Mouse (Mus musculus): Measurements from ENCODE around the gene Gm10722. TPM values are rescaled to one million over a fixed set of nuclear protein-coding genes. Genes with fewer than 3 reads are reported as not detected.
"Not testable (repeated sequence)": the region's sequence is repeated elsewhere in the genome, so short reads cannot be mapped to it uniquely, and the experiment has no call there.

Gm10722 gene
- not detected in 2 replicates for polyA plus RNA-seq (2012; ENCODE audit: insufficient read depth, insufficient read length, low replicate concordance, missing spikeins)

DNA sequence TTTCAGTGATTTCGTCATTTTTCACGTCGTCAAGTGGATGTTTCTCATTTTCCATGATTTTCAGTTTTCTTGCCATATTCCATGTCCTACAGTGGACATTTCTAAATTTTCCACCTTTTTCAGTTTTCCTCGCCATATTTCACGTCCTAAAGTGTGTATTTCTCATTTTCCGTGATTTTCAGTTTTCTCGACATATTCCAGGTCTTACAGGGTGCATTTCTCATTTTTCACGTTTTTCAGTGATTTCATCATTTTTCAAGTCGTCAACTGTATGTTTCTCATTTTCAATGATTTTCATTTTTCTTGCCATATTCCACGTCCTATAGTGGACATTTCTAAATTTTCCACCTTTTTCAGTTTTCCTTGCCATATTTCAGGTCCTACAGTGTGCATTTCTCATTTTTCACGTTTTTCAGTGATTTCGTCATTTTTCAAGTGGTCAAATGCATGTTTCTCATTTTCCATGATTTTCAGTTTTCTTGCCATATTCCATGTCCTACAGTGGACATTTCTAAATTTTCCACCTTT is at the start of gene Gm10722:
TSS of gene Gm10722 (plus strand) at position 478 of the 528 bp plus-strand sequence.
- not testable (repeated sequence) for H3K4me1 ChIP-seq (ENCODE audit: control insufficient read depth, insufficient read depth, low read length); H3K27ac ChIP-seq (ENCODE audit: insufficient read depth, low read depth, low read length); H3K4me3 ChIP-seq (ENCODE audit: insufficient read depth, low read depth, low read length)
- 74% methylated on average over 12 of the region's 12 CpGs for WGBS

- H3K27ac ChIP-seq (ENCODE audit: insufficient read depth, low read depth, low read length); H3K4me1 ChIP-seq (ENCODE audit: control insufficient read depth, insufficient read depth, low read length); H3K4me3 ChIP-seq (ENCODE audit: insufficient read depth, low read depth, low read length): not testable (repeated sequence)
- WGBS: 67% methylated on average over 8 of the region's 8 CpGs
Observed at GRCm38 (mm10) chr9:3001006-3001405, 284 bp downstream of the Gm10722 start.

DNA sequence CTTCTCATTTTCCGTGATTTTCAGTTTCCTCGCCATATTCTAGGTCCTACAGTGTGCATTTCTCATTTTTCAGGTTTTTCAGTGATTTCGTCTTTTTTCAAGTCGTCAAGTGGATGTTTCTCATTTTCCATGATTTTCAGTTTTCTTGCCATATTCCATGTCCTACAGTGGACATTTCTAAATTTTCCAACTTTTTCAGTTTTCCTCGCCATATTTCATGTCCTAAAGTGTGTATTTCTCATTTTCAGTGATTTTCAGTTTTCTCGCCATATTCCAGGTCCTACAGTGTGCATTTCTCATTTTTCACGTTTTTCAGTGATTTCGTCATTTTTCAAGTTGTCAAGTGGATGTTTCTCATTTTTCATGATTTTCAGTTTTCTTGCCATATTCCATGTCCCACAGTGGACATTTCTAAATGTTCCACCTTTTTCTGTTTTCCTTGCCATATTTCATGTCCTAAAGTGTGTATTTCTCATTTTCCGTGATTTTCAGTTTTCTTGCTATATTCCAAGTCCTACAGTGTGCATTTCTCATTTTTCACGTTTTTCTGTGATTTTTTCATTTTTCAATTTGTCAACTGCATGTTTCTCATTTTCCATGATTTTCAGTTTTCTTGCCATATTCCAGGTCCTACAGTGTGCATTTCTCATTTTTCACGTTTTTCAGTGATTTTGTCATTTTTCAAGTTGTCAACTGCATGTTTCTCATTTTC is 1.4 kb downstream of the Gm10722 start:
- H3K4me1 ChIP-seq (ENCODE audit: control insufficient read depth, insufficient read depth, low read length); H3K4me3 ChIP-seq (ENCODE audit: insufficient read depth, low read depth, low read length): not testable (repeated sequence)
- 72% methylated on average over 9 of the region's 11 CpGs for WGBS

DNA sequence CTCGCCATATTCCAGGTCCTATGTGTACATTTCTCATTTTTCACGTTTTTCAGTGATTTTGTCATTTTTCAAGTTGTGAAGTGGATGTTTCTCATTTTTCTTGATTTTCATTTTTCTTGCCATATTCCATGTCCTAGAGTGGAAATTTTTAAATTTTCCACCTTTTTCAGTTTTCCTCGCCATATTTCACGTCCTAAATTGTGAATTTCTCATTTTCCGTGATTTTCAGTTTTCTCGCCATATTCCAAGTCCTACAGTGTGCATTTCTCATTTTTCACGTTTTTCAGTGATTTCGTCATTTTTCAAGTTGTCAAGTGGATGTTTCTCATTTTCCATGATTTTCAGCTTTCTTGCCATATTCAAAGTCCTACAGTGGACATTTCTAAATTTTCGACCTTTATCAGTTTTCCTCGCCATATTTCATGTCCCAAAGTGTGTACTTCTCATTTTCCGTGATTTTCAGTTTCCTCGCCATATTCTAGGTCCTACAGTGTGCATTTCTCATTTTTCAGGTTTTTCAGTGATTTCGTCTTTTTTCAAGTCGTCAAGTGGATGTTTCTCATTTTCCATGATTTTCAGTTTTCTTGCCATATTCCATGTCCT is 2.2 kb downstream of the Gm10722 start, which contains the start of gene Gm11168:
TSS of gene Gm11168 (plus strand) at position 553 of the 603 bp plus-strand sequence.
- H3K4me3 ChIP-seq (ENCODE audit: insufficient read depth, low read depth, low read length); H3K4me1 ChIP-seq (ENCODE audit: control insufficient read depth, insufficient read depth, low read length); H3K27ac ChIP-seq (ENCODE audit: insufficient read depth, low read depth, low read length): not testable (repeated sequence)
- WGBS: 75% methylated on average over 6 of the region's 14 CpGs

More for the DNA sequence above, 1.4 kb downstream of the Gm10722 start:
- not testable (repeated sequence) for H3K27ac ChIP-seq (ENCODE audit: insufficient read depth, low read depth, low read length)

GRCm38 (mm10) chr9:3006179-3006578 is 5.5 kb downstream of the Gm10722 start:
- H3K27ac ChIP-seq (ENCODE audit: insufficient read depth, low read depth, low read length); H3K4me1 ChIP-seq (ENCODE audit: control insufficient read depth, insufficient read depth, low read length); H3K4me3 ChIP-seq (ENCODE audit: insufficient read depth, low read depth, low read length): not testable (repeated sequence)
- 85% methylated on average over 1 of the region's 5 CpGs for WGBS

DNA sequence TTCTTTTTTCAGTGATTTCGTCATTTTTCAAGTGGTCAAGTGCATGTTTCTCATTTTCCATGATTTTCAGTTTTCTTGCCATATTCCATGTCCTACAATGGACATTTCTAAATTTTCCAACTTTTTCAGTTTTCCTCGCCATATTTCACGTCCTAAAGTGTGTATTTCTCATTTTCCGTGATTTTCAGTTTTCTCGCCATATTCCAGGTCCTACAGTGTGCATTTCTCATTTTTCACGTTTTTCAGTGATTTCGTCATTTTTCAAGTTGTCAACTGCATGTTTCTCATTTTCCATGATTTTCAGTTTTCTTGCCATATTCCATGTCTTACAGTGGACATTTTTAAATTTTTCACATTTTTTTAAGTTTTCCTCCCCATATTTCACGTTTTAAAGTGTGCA is 5.9 kb downstream of the Gm10722 start:
- not testable (repeated sequence) for H3K4me3 ChIP-seq (ENCODE audit: insufficient read depth, low read depth, low read length); H3K4me1 ChIP-seq (ENCODE audit: control insufficient read depth, insufficient read depth, low read length); H3K27ac ChIP-seq (ENCODE audit: insufficient read depth, low read depth, low read length)
- 72% methylated on average over 8 of the region's 8 CpGs for WGBS

DNA sequence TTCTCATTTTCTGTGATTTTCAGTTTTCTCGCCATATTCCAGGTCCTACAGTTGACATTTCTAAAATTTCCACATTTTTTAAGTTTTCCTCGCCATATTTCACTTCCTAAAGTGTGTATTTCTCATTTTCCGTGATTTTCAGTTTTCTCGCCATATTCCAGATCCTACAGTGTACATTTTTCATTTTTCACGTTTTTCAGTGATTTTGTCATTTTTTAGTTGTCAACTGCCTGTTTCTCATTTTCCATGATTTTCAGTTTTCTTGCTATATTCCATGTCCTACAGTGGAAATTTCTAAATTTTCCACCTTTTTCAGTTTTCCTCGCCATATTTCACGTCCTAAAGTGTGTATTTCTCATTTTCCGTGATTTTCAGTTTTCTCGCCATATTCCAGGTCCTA is 6.5 kb downstream of the Gm10722 start:
- WGBS: 82% methylated on average over 8 of the region's 9 CpGs
- H3K4me3 ChIP-seq (ENCODE audit: insufficient read depth, low read depth, low read length); H3K27ac ChIP-seq (ENCODE audit: insufficient read depth, low read depth, low read length); H3K4me1 ChIP-seq (ENCODE audit: control insufficient read depth, insufficient read depth, low read length): not testable (repeated sequence)

DNA sequence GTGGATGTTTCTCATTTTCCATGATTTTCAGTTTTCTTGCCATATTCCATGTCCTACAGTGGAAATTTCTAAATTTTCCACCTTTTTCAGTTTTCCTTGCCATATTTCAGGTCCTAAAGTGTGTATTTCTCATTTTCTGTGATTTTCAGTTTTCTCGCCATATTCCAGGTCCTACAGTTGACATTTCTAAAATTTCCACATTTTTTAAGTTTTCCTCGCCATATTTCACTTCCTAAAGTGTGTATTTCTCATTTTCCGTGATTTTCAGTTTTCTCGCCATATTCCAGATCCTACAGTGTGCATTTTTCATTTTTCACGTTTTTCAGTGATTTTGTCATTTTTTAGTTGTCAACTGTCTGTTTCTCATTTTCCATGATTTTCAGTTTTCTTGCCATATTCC is 8.6 kb downstream of the Gm10722 start:
- H3K4me3 ChIP-seq (ENCODE audit: insufficient read depth, low read depth, low read length); H3K27ac ChIP-seq (ENCODE audit: insufficient read depth, low read depth, low read length); H3K4me1 ChIP-seq (ENCODE audit: control insufficient read depth, insufficient read depth, low read length): not testable (repeated sequence)
- no CpG with 5 or more reads among the region's 5 CpGs for WGBS

- 84% methylated on average over 3 of the region's 7 CpGs for WGBS
- not testable (repeated sequence) for H3K4me3 ChIP-seq (ENCODE audit: insufficient read depth, low read depth, low read length); H3K27ac ChIP-seq (ENCODE audit: insufficient read depth, low read depth, low read length); H3K4me1 ChIP-seq (ENCODE audit: control insufficient read depth, insufficient read depth, low read length)
Observed at GRCm38 (mm10) chr9:3012054-3012621, 11.4 kb downstream of the Gm10722 start.

- H3K27ac ChIP-seq (ENCODE audit: insufficient read depth, low read depth, low read length); H3K4me3 ChIP-seq (ENCODE audit: insufficient read depth, low read depth, low read length); H3K4me1 ChIP-seq (ENCODE audit: control insufficient read depth, insufficient read depth, low read length): not testable (repeated sequence)
- WGBS: no CpG with 5 or more reads among the region's 11 CpGs
Observed at GRCm38 (mm10) chr9:3012733-3013279, 12.1 kb downstream of the Gm10722 start, which contains the start of gene Gm10721. TSS of gene Gm10721 (plus strand) at chr9:3013140.

DNA sequence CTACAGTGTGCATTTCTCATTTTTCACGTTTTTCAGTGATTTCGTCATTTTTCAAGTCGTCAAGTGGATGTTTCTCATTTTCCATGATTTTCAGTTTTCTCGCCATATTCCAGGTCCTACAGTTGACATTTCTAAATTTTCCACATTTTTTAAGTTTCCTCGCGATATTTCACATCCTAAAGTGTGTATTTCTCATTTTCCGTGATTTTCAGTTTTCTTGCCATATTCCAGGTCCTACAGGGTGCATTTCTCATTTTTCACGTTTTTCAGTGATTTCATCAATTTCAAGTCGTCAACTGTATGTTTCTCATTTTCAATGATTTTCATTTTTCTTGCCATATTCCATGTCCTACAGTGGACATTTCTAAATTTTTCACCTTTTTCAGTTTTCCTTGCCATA is 14.6 kb downstream of the Gm10722 start, which contains the start of gene Gm10720:
TSS of gene Gm10720 (plus strand) at position 301 of the 400 bp plus-strand sequence.
- H3K4me1 ChIP-seq (ENCODE audit: control insufficient read depth, insufficient read depth, low read length); H3K27ac ChIP-seq (ENCODE audit: insufficient read depth, low read depth, low read length); H3K4me3 ChIP-seq (ENCODE audit: insufficient read depth, low read depth, low read length): not testable (repeated sequence)
- WGBS: 67% methylated on average over 5 of the region's 9 CpGs

DNA sequence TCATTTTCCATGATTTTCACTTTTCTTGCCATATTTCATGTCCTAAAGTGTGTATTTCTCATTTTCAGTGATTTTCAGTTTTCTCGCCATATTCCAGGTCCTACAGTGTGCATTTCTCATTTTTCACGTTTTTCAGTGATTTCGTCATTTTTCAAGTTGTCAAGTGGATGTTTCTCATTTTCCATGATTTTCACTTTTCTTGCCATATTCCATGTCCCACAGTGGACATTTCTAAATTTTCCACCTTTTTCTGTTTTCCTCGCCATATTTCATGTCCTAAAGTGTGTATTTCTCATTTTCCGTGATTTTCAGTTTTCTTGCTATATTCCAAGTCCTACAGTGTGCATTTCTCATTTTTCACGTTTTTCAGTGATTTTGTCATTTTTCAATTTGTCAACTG is 15.2 kb downstream of the Gm10722 start:
- H3K27ac ChIP-seq (ENCODE audit: insufficient read depth, low read depth, low read length); H3K4me1 ChIP-seq (ENCODE audit: control insufficient read depth, insufficient read depth, low read length); H3K4me3 ChIP-seq (ENCODE audit: insufficient read depth, low read depth, low read length): not testable (repeated sequence)
- WGBS: 75% methylated on average over 6 of the region's 6 CpGs

- not testable (repeated sequence) for H3K27ac ChIP-seq (ENCODE audit: insufficient read depth, low read depth, low read length); H3K4me1 ChIP-seq (ENCODE audit: control insufficient read depth, insufficient read depth, low read length); H3K4me3 ChIP-seq (ENCODE audit: insufficient read depth, low read depth, low read length)
- 67% methylated on average over 1 of the region's 9 CpGs for WGBS
Observed at GRCm38 (mm10) chr9:3017108-3017507, 16.4 kb downstream of the Gm10722 start, which contains the start of gene Gm10719. TSS of gene Gm10719 (plus strand) at chr9:3017408.

DNA sequence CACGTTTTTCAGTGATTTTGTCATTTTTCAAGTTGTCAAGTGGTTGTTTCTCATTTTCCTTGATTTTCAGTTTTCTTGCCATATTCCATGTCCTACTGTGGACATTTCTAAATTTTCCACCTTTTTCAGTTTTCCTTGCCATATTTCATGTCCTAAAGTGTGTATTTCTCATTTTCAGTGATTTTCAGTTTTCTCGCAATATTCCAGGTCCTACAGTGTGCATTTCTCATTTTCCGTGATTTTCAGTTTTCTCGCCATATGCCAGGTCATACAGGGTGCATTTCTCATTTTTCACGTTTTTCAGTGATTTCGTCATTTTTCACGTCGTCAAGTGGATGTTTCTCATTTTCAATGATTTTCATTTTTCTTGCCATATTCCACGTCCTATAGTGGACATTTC is 18.2 kb downstream of the Gm10722 start:
- H3K27ac ChIP-seq (ENCODE audit: insufficient read depth, low read depth, low read length); H3K4me1 ChIP-seq (ENCODE audit: control insufficient read depth, insufficient read depth, low read length): not testable (repeated sequence)
- WGBS: 64% methylated on average over 9 of the region's 9 CpGs

More for the DNA sequence above, 18.2 kb downstream of the Gm10722 start:
- H3K4me3 ChIP-seq (ENCODE audit: insufficient read depth, low read depth, low read length): not testable (repeated sequence)
